Mouse (Mus musculus) E14TG2a.4 (cell line): ENCODE measurements around the gene Npl.

Source experiments
- CTCF ChIP-seq: conservative IDR thresholded peaks from 2 replicates; pipeline ENCODE4 v1.5.1; 2014; ENCODE audit warnings: low read length
- NANOG ChIP-seq: IDR thresholded peaks from 2 replicates; pipeline ENCODE4 v1.6.1; 2014; ENCODE audit warnings: borderline replicate concordance, low read length, mixed read lengths
- POU5F1 ChIP-seq: IDR thresholded peaks from 2 replicates; pipeline ENCODE4 v1.6.1; 2014; ENCODE audit warnings: low read length, borderline replicate concordance

GRCm38 (mm10) chr1:153493338-153493737 lies 56.5 kb downstream of the Npl start:
- TF ChIP-seq CTCF: no peak
- no peak for TF ChIP-seq POU5F1
- no peak for TF ChIP-seq NANOG
